Mouse (Mus musculus) stomach, embryonic 14.5 days (tissue): ENCODE measurements around the gene Nav2. TPM values are rescaled to one million over a fixed set of nuclear protein-coding genes. Genes with fewer than 3 reads are reported as not detected.
A peak's percentile ranks its signal among the peaks of the same experiment; 100 is the strongest.

Experiments used
- ATAC-seq: fragments of 200-750 bp; cut with Nextera tagmentation; 2 replicates; pipeline ENCODE4 v1.8.0; 2017; ENCODE audit warnings: low read depth, moderate TSS enrichment; ENCODE audit not compliant: insufficient number of reproducible peaks, insufficient read depth, low FRiP score
- H3K27ac ChIP-seq: fragments of 300-500 bp; sonication (generic); 2 replicates; pipeline ENCODE4 v1.5.1; 2014; ENCODE audit warnings: mild to moderate bottlenecking, low read length, moderate library complexity, mixed read lengths
- H3K27me3 ChIP-seq: fragments of 300-500 bp; sonication (generic); 2 replicates; pipeline ENCODE4 v1.6.1; 2014; ENCODE audit warnings: low read length, control low read depth, mixed read lengths; ENCODE audit not compliant: control insufficient read depth, insufficient read depth
- H3K36me3 ChIP-seq: fragments of 300-500 bp; sonication (generic); 2 replicates; pipeline ENCODE4 v1.6.1; 2014; ENCODE audit warnings: mild to moderate bottlenecking, control low read depth, low read length, moderate library complexity, mixed read lengths; ENCODE audit not compliant: control insufficient read depth, insufficient read depth
- H3K4me1 ChIP-seq: fragments of 300-500 bp; sonication (generic); 2 replicates; pipeline ENCODE4 v1.6.1; 2014; ENCODE audit warnings: low read length, control low read depth, mixed read lengths; ENCODE audit not compliant: control insufficient read depth, insufficient read depth
- H3K4me2 ChIP-seq: fragments of 300-500 bp; sonication (generic); replicated peaks from 2 replicates; pipeline ENCODE4 v1.6.1; 2014; ENCODE audit warnings: low read depth, low read length, control low read depth
- H3K4me3 ChIP-seq: fragments of 300-500 bp; sonication (generic); 2 replicates; pipeline ENCODE4 v1.5.1; 2014; ENCODE audit warnings: low read depth, low read length, control low read depth
- H3K9ac ChIP-seq: fragments of 300-500 bp; sonication (generic); replicated peaks from 2 replicates; pipeline ENCODE4 v1.6.1; 2014; ENCODE audit warnings: low read depth, mild to moderate bottlenecking, control low read depth, low read length, moderate library complexity, mixed read lengths
- H3K9me3 ChIP-seq: fragments of 300-500 bp; sonication (generic); 2 replicates; pipeline ENCODE4 v1.6.1; 2016; ENCODE audit warnings: low read depth, low read length, control low read depth; ENCODE audit not compliant: control insufficient read depth
- WGBS: fragments of 180-500 bp; shearing (Covaris S2); extraction: QIAGEN DNeasy Blood & Tissue Kit; methylation state at CpG from one replicate; pipeline ENCODE4 v1.1.7; 2014; 5-methylcytosine and 5-hydroxymethylcytosine counted together
- polyA plus RNA-seq: library from polyadenylated mRNA; unstranded; fragments of >200 nt; fragmentation: Nextera tagmentation; extraction: Ambion mirVana; gene quantifications from 2 replicates; pipeline ENCODE4 v1.2.1, GENCODE M21; 2014

Nav2 gene
- polyA plus RNA-seq, 1 experiment from 2014 or later = 41.1 TPM

- Histone ChIP-seq H3K9ac (peak overlapping the region; percentile 28), H3K4me2 (peak overlapping the region; percentile 89), H3K36me3 (0 out of 2 replicates have a peak, but pooled peaks cover 5% of the 10 kb centered on the region), H3K27ac (peak overlapping the region; percentile 66; the same call in 1 of the 2 replicates), H3K27me3 (no peaks in the 10 kb centered on the region), H3K9me3 (no peaks in the 10 kb centered on the region), H3K4me3 (peak overlapping the region; percentile 87), H3K4me1 (peaks cover 13% of the 10 kb centered on the region)
- 2% methylated on average over 28 of the region's 28 CpGs for WGBS
- no peak for ATAC-seq
These were observed 26.4 kb upstream of the Nav2 start for GRCm38 (mm10) chr7:48881971-48882609.

DNA sequence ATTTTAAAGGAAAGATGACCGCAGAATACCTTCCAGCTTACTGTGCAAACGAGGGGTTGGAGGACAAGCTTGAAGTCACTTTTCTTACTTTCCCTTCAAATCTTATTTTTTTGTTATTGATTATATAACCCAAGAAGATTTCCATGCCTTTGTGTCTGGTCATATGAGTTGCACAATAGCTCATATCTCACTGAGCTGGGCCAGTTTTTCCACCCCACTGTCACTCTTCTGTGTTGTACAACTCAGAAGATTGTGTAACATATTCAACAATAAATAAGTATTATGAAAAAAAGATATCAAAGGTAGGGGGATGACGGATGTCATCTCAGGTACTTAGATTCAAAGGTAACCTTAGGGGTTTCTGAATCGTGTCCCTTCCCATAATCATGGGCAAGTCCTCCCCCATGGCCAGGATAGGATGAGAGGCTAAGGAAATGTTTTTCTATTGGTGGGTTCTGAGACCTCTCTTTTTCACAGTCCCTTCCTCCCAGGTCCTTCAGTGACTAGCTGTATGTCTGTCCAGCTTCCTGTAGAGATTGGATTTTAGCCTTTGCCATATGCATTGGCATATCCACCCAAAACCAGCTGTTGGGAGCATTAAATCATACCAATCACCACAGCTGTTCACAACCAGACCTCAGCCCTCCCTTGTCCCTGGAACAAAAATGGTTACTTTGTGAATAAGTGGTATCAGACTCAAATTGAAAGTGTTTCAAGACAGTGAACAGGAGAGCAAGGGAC, 24.8 kb upstream of the Nav2 start:
- Histone ChIP-seq H3K27me3 (no peaks in the 10 kb centered on the region), H3K4me2 (no peak overlapping the region), H3K4me1 (peaks cover 16% of the 10 kb centered on the region), H3K27ac (no peak overlapping the region), H3K4me3 (no peak overlapping the region), H3K36me3 (no peaks in the 10 kb centered on the region), H3K9ac (no peak overlapping the region), H3K9me3 (no peaks in the 10 kb centered on the region)
- 83% methylated on average over 4 of the region's 4 CpGs for WGBS
- no peak for ATAC-seq

GRCm38 (mm10) chr7:48884266-48884611, 24.3 kb upstream of the Nav2 start:
- ATAC-seq = no peak
- Histone ChIP-seq H3K27ac (no peak overlapping the region), H3K4me3 (no peak overlapping the region), H3K9ac (no peak overlapping the region), H3K36me3 (no peaks in the 10 kb centered on the region), H3K9me3 (no peaks in the 10 kb centered on the region), H3K4me2 (no peak overlapping the region), H3K27me3 (no peaks in the 10 kb centered on the region), H3K4me1 (peaks cover 12% of the 10 kb centered on the region)
- 61% methylated on average over 5 of the region's 5 CpGs for WGBS

DNA sequence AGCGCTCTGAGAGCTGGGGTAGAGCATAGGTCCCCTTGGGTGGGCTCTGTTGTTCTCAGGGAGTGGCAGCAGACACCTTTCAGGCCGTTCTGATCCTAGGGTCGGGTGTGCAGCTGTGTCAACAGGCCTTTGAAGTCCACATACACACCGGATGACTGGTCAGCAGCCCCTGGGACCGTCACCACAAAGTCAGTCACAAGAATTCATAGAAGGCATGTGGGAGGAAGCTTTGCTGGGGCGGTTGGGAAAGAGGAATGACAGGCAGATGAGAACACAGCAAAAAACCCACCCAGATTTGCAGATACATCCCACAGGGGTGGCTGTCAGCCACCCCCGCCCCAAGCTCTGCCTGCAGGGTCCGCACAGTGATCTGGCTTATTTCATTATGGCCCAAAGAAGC, 20.5 kb upstream of the Nav2 start:
- WGBS = 31% methylated on average over 8 of the region's 8 CpGs
- Histone ChIP-seq H3K4me3 (no peak overlapping the region), H3K27me3 (no peaks in the 10 kb centered on the region), H3K27ac (no peak overlapping the region), H3K36me3 (no peaks in the 10 kb centered on the region), H3K9ac (no peak overlapping the region), H3K4me1 (peaks cover 7% of the 10 kb centered on the region; the same call in 1 of the 2 replicates), H3K4me2 (no peak overlapping the region), H3K9me3 (no peaks in the 10 kb centered on the region)
- ATAC-seq = no peak

DNA sequence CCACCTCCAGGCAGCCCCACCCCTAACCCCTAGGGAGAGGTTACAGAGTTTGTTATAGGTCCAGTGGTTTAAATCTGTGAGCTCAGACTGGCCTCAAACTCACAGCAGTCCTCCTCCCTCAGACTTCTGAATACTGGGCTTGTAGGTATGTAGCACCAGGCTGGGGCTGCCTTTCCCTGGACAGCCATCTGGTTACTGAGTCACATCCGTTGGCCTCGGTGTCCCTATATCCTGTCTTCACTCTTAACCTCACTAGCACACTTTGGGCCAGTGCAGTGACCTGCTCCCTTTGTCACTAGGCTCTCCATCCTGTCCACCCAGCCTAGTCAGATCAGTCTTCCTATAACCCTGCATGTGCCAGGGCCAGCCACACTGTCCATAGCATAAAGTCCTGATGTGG, 19.8 kb upstream of the Nav2 start:
- Histone ChIP-seq H3K36me3 (no peaks in the 10 kb centered on the region), H3K9ac (no peak overlapping the region), H3K9me3 (no peaks in the 10 kb centered on the region), H3K27me3 (no peaks in the 10 kb centered on the region), H3K4me2 (no peak overlapping the region), H3K4me1 (peaks cover 7% of the 10 kb centered on the region; the same call in 1 of the 2 replicates), H3K4me3 (no peak overlapping the region), H3K27ac (no peak overlapping the region)
- no peak for ATAC-seq
- WGBS = 62% methylated on average over 2 of the region's 2 CpGs

DNA sequence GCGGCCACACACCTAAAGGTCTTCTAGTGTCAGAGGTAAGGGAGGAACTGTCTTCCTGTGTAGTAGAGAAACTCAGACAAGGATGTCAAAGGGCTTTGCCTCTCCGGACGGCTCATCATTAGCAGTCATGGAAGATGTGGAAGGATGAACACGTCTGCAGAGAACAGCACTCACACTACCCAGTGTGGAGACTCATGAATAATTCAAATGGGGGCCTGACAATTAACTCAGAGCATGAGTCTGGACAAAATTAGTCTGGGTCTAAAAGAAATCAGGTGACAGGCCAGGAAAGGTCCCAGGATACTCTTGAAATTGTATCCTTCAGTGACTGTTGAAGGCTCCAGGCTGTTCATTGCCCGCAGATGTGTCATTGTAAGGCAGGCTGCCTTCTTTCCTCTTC, 17.5 kb upstream of the Nav2 start:
- no peak overlapping the region for H3K4me3 ChIP-seq
- no peak overlapping the region for H3K9ac ChIP-seq
- 80% methylated on average over 5 of the region's 5 CpGs for WGBS
- H3K9me3 ChIP-seq = no peaks in the 10 kb centered on the region
- no peak for ATAC-seq
- H3K4me1 ChIP-seq = peaks cover 7% of the 10 kb centered on the region; the same call in 1 of the 2 replicates
- no peak overlapping the region for H3K27ac ChIP-seq
- H3K4me2 ChIP-seq = no peak overlapping the region
- no peaks in the 10 kb centered on the region for H3K27me3 ChIP-seq
- H3K36me3 ChIP-seq = no peaks in the 10 kb centered on the region

DNA sequence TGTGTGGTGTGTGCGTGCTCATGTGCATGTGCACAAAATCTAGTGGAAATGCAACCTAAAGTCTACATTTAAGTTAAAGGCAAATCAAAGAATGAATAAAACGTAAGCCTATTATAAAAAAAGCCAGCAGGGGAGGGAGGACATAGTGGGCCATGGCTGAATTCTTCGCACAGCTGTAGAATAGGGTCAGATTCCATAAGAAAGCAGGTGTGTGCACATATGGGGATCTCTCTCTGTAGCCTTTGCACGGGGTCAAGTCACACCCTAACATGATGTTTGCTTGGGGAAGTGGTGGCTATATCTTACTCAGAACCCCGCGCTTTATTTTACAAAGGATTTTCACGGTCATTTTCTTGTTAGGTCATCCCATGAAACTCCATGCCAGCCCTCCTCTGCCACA, 15.4 kb upstream of the Nav2 start:
- ATAC-seq = no peak
- Histone ChIP-seq H3K9me3 (no peaks in the 10 kb centered on the region), H3K36me3 (no peaks in the 10 kb centered on the region), H3K4me3 (no peak overlapping the region), H3K27me3 (no peaks in the 10 kb centered on the region), H3K4me1 (peaks cover 4% of the 10 kb centered on the region; the same call in 1 of the 2 replicates), H3K27ac (no peak overlapping the region), H3K4me2 (no peak overlapping the region), H3K9ac (no peak overlapping the region)
- WGBS = 85% methylated on average over 7 of the region's 7 CpGs

DNA sequence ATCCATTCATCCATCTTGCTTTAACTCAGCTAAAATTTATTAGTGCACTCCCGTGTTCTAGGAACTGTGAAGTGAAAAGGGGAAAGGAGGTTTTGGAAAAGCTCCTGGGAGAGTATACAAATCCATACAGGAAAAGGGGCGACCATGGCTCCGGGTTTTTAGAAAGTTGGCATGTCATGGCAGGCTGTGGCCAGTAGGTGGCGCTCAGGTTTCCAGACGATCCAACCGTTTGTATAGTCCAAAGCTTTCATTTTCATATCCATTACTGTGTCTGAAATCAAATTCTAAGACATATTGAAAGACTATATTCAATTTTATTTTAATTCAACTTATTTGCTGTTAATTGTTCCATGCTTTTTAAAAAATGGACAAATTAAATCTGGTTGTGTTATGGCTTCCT, 14.4 kb upstream of the Nav2 start:
- H3K27ac ChIP-seq = no peak overlapping the region
- WGBS = 1% methylated on average over 6 of the region's 6 CpGs
- H3K9me3 ChIP-seq = no peaks in the 10 kb centered on the region
- H3K4me1 ChIP-seq = no peaks in the 10 kb centered on the region
- no peak overlapping the region for H3K4me3 ChIP-seq
- H3K27me3 ChIP-seq = no peaks in the 10 kb centered on the region
- H3K36me3 ChIP-seq = no peaks in the 10 kb centered on the region
- H3K4me2 ChIP-seq = no peak overlapping the region
- H3K9ac ChIP-seq = no peak overlapping the region
- no peak for ATAC-seq
